Mouse (Mus musculus) megakaryocyte, embryonic 14.5 days (primary cell): Measurements from ENCODE around the gene Dguok. TPM values are rescaled to one million over a fixed set of nuclear protein-coding genes. Genes with fewer than 3 reads are reported as not detected.
A peak's percentile ranks its signal among the peaks of the same experiment; 100 is the strongest.

Source experiments
- H3K27me3 ChIP-seq: replicated peaks from 2 replicates; pipeline ENCODE3; 2012; ENCODE audit warnings: inconsistent platforms
- H3K36me3 ChIP-seq: replicated peaks from 2 replicates; pipeline ENCODE3; 2012; ENCODE audit warnings: low read length, inconsistent platforms, mixed read lengths
- H3K4me1 ChIP-seq: 2 replicates; pipeline ENCODE4 v1.6.1; 2012; ENCODE audit warnings: inconsistent platforms
- H3K4me3 ChIP-seq: replicated peaks from 2 replicates; pipeline ENCODE3; 2012; ENCODE audit warnings: moderate library complexity, mild to moderate bottlenecking, inconsistent platforms
- H3K9me3 ChIP-seq: 2 replicates; pipeline ENCODE4 v1.6.1; 2012; ENCODE audit warnings: inconsistent platforms
- FLI1 ChIP-seq: IDR thresholded peaks from 2 replicates; pipeline ENCODE4 v1.6.1; 2012; ENCODE audit warnings: low read length, inconsistent platforms, mixed read lengths
- GATA1 ChIP-seq: IDR thresholded peaks from 3 replicates; pipeline ENCODE4 v1.6.1; 2012; ENCODE audit warnings: mixed read lengths, low read length, inconsistent platforms, borderline replicate concordance
- polyA plus RNA-seq: library from polyadenylated mRNA; stranded (reverse); fragments of >175 nt; gene quantifications from 2 replicates; pipeline ENCODE4 v1.2.3, GENCODE M21; 2012; ENCODE audit warnings: low replicate concordance; ENCODE audit not compliant: insufficient read depth

Gene Dguok
- polyA plus RNA-seq, 1 experiment: 10.8 TPM

GRCm38 (mm10) chr6:83501524-83502310 is 5.1 kb downstream of the Dguok start:
- H3K4me3 ChIP-seq: peak overlapping the region; percentile 43
- TF ChIP-seq FLI1: no peak
- TF ChIP-seq GATA1: no peak
- no peaks in the 10 kb centered on the region for H3K9me3 ChIP-seq
- peaks cover 56% of the 10 kb centered on the region for H3K36me3 ChIP-seq
- peaks cover 72% of the 10 kb centered on the region for H3K4me1 ChIP-seq
- no peaks in the 10 kb centered on the region for H3K27me3 ChIP-seq

GRCm38 (mm10) chr6:83500462-83500861 is 6.3 kb downstream of the Dguok start:
- Histone ChIP-seq H3K4me1 (peaks cover 78% of the 10 kb centered on the region), H3K9me3 (no peaks in the 10 kb centered on the region), H3K4me3 (no peak overlapping the region), H3K36me3 (peaks cover 69% of the 10 kb centered on the region), H3K27me3 (no peaks in the 10 kb centered on the region)
- TF ChIP-seq FLI1 (no peak), GATA1 (no peak)

GRCm38 (mm10) chr6:83499078-83499477 is 7.7 kb downstream of the Dguok start:
- H3K27me3 ChIP-seq: no peaks in the 10 kb centered on the region
- H3K36me3 ChIP-seq: peaks cover 80% of the 10 kb centered on the region
- no peak for TF ChIP-seq FLI1
- TF ChIP-seq GATA1: no peak
- no peak overlapping the region for H3K4me3 ChIP-seq
- peaks cover 65% of the 10 kb centered on the region for H3K4me1 ChIP-seq
- no peaks in the 10 kb centered on the region for H3K9me3 ChIP-seq

- no peaks in the 10 kb centered on the region for H3K9me3 ChIP-seq
- H3K4me1 ChIP-seq: peaks cover 47% of the 10 kb centered on the region
- TF ChIP-seq GATA1: no peak
- no peak for TF ChIP-seq FLI1
- no peak overlapping the region for H3K4me3 ChIP-seq
- H3K27me3 ChIP-seq: no peaks in the 10 kb centered on the region
- H3K36me3 ChIP-seq: peaks cover 84% of the 10 kb centered on the region
Observed at GRCm38 (mm10) chr6:83496753-83497710, 9.7 kb downstream of the Dguok start.

DNA sequence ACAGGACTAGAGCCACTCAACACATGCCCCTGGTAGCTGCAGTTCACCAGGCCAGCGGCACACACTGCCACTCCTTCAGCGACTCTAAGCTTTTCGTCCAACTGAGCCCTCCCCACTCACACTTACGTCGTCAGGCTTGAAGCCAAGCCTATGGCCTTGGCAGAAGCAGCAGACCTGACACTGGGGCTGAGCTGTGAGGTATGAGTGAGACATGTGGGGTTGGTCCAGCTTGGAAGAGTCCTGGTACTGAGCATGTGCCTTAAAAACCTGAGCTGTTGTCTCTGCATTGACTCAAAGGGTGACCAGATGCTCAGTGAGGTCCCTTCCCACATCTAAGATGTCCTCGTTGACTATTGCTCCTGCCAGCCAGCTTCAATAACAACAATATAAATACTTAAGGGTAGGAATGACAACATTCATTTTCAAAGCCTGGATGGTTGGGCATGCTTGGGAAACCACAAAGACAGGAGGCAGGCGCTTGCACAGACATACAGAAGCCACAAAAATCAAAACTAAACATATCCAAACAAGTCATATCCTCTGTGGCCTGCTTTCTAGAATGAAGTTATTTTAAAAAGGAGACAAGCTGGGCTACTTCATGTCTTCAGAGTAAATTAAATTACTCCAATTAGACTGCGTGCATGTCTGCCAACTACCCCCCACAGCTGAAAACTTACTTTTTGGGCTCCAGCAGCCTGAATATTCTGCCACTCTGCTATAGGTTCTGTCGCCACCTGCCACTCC is 10.6 kb downstream of the Dguok start:
- Histone ChIP-seq H3K4me1 (peaks cover 38% of the 10 kb centered on the region), H3K4me3 (no peak overlapping the region), H3K9me3 (no peaks in the 10 kb centered on the region), H3K36me3 (peaks cover 87% of the 10 kb centered on the region), H3K27me3 (no peaks in the 10 kb centered on the region)
- TF ChIP-seq FLI1: no peak
- TF ChIP-seq GATA1: no peak

DNA sequence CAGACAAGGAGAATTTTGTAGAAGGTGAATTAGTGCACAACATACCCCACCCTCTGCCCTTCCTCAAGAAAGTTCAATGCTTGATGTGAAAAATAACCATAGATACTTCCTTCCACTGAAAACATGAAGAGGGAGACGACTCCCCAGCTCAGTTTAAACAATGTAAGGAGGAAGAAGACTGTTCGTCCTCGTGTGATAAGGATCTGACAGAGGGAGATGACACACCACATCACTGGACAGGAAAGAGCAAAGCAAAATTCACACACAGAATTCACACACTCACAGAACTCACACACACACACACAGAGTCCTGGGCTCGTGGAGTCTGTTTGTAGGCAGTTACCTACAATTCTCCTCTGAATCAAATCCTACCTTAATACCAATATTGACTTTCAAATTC is 16.1 kb downstream of the Dguok start:
- Histone ChIP-seq H3K4me1 (peaks cover 1% of the 10 kb centered on the region), H3K36me3 (peaks cover 88% of the 10 kb centered on the region), H3K9me3 (no peaks in the 10 kb centered on the region), H3K4me3 (no peak overlapping the region), H3K27me3 (no peaks in the 10 kb centered on the region)
- no peak for TF ChIP-seq FLI1
- no peak for TF ChIP-seq GATA1

- TF ChIP-seq GATA1 (no peak), FLI1 (no peak)
- H3K36me3 ChIP-seq: peaks cover 90% of the 10 kb centered on the region
- H3K4me1 ChIP-seq: peaks cover 5% of the 10 kb centered on the region
- no peaks in the 10 kb centered on the region for H3K9me3 ChIP-seq
- no peaks in the 10 kb centered on the region for H3K27me3 ChIP-seq
- H3K4me3 ChIP-seq: no peak overlapping the region
Observed at GRCm38 (mm10) chr6:83488200-83488599, 18.6 kb downstream of the Dguok start.

GRCm38 (mm10) chr6:83487298-83487697 is 19.5 kb downstream of the Dguok start:
- TF ChIP-seq FLI1: no peak
- no peak for TF ChIP-seq GATA1
- H3K36me3 ChIP-seq: peaks cover 95% of the 10 kb centered on the region

DNA sequence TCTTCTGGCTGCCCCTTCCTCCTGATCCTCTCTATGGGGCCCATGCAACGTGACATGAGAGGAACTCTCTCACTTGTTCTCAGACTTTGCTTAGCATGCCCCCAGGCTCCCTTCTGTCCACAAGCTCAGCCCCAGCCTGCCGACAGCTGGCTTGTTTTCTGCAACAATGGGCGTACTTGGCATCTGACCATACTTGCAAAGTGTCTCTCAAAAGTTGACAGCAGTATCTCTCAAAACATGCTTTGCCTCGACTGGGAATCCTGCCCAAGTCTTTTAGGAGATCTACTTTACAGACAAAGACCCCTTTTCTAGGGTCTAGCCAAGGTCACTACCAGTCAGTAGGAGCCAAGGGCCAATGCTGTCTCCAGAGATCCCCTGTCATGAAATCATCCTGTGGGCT is 20.9 kb downstream of the Dguok start:
- no peak overlapping the region for H3K4me3 ChIP-seq
- H3K36me3 ChIP-seq: peaks cover 98% of the 10 kb centered on the region
- peaks cover 27% of the 10 kb centered on the region for H3K4me1 ChIP-seq
- TF ChIP-seq FLI1 (no peak), GATA1 (no peak)
- H3K9me3 ChIP-seq: no peaks in the 10 kb centered on the region
- no peaks in the 10 kb centered on the region for H3K27me3 ChIP-seq

More at GRCm38 (mm10) chr6:83487298-83487697, 19.5 kb downstream of the Dguok start:
- Histone ChIP-seq H3K4me3 (no peak overlapping the region), H3K9me3 (no peaks in the 10 kb centered on the region), H3K27me3 (no peaks in the 10 kb centered on the region), H3K4me1 (peaks cover 14% of the 10 kb centered on the region)
